Mouse (Mus musculus) gastrocnemius, postnatal 36 days (tissue): ENCODE data around the gene Klk1b16. TPM values are rescaled to one million over a fixed set of nuclear protein-coding genes. Genes with fewer than 3 reads are reported as not detected.
"Not testable (repeated sequence)": the region's sequence is repeated elsewhere in the genome, so short reads cannot be mapped to it uniquely, and the experiment has no call there.

Experiments used
- DNase-seq, 2 experiments: peaks; one replicate each; pipeline ENCODE4 v3.0.0; 2022
- intact Hi-C: fragments of 180-260 bp; cut with DNase I; formaldehyde crosslinking; loops from one replicate; pipeline ENCODE4 v1.15.1; 2025
- long read RNA-seq, 2 experiments: library from polyadenylated mRNA; stranded (forward); transcript quantifications; one replicate each; pipeline ENCODE4 v2.0.0; 2021
- total RNA-seq, 2 experiments: library from RNA; stranded (reverse); gene quantifications; 2 replicates each; pipeline ENCODE4 v1.2.3; 2021

Gene Klk1b16
- not detected for total RNA-seq
- long read RNA-seq, experiment 1: 0 reads
- long read RNA-seq, experiment 2: 0 reads

- intact Hi-C loops: no loop called here
Measured at GRCm38 (mm10) chr7:44136467-44136866, at the start of gene Klk1b16. Gene Klk1b16, plus strand, starts transcription at chr7:44136767.

GRCm38 (mm10) chr7:44096111-44096510, 40.5 kb upstream of the Klk1b16 start:
- DNase-seq: no peak
- intact Hi-C loops: no loop called here

More at GRCm38 (mm10) chr7:44136467-44136866, at the start of gene Klk1b16:
- DNase-seq: no peak

- intact Hi-C loops, DNase-seq: not testable (repeated sequence)
Measured at GRCm38 (mm10) chr7:44102028-44102427, 34.5 kb upstream of the Klk1b16 start, which contains the start of gene Klk1b21. Gene Klk1b21, plus strand, starts transcription at chr7:44102328.

- intact Hi-C loops: no loop called here
- no peak for DNase-seq
Measured at GRCm38 (mm10) chr7:44112373-44112772, 24.2 kb upstream of the Klk1b16 start, which contains the start of gene Klk1b22. Gene Klk1b22, plus strand, starts transcription at chr7:44112673.

- intact Hi-C loops: no loop called here
- DNase-seq: no peak
Measured at GRCm38 (mm10) chr7:44123445-44123844, 13.1 kb upstream of the Klk1b16 start.

- intact Hi-C loops: no loop called here
- DNase-seq: no peak
Measured at GRCm38 (mm10) chr7:44179299-44180045, 42.9 kb downstream of the Klk1b16 start.

GRCm38 (mm10) chr7:44186516-44186915, 49.9 kb downstream of the Klk1b16 start:
- not testable (repeated sequence) for DNase-seq

GRCm38 (mm10) chr7:44187936-44188335, 51.4 kb downstream of the Klk1b16 start, which contains the start of gene Klk1b24:
Gene Klk1b24, plus strand, starts transcription at chr7:44188236.
- intact Hi-C loops, DNase-seq: not testable (repeated sequence)

More at GRCm38 (mm10) chr7:44186516-44186915, 49.9 kb downstream of the Klk1b16 start:
- intact Hi-C loops: not testable (repeated sequence)

Other genes starting within 250 kb of the Klk1b16 start
- not detected for gene Klk15, start 203.0 kb upstream of the Klk1b16 start, total RNA-seq
- gene Klk1b8, start 186.1 kb upstream of the Klk1b16 start, total RNA-seq: not detected
- not detected for gene Klk1b1, start 170.0 kb upstream of the Klk1b16 start, total RNA-seq
- gene Klk1b9, start 160.7 kb upstream of the Klk1b16 start, total RNA-seq: not detected
- gene Klk1b11, start 140.9 kb upstream of the Klk1b16 start, total RNA-seq: not detected
- under 1 TPM; 0.43 to 0.49 TPM for gene Klk1b26, start 124.6 kb upstream of the Klk1b16 start, total RNA-seq
- not detected for gene Klk1b27, start 84.5 kb upstream of the Klk1b16 start, total RNA-seq
- not detected for gene Klk1b21, start 34.4 kb upstream of the Klk1b16 start, total RNA-seq
- not detected for gene Klk1b22, start 24.1 kb upstream of the Klk1b16 start, total RNA-seq
- not detected for gene Klk1b24, start 51.5 kb downstream of the Klk1b16 start, total RNA-seq
- gene Klk1b3, start 61.4 kb downstream of the Klk1b16 start, total RNA-seq: not detected
- not detected for gene Klk1b4, start 70.7 kb downstream of the Klk1b16 start, total RNA-seq
- gene Klk1b5, start 79.2 kb downstream of the Klk1b16 start, total RNA-seq: not detected
- gene Klk1, start 88.6 kb downstream of the Klk1b16 start, total RNA-seq: under 1 TPM in 1 of 2 experiments, not detected in 1; 0.42 TPM
- not detected for gene Gm36864, start 99.4 kb downstream of the Klk1b16 start, total RNA-seq
- gene 1700028J19Rik, start 109.9 kb downstream of the Klk1b16 start, total RNA-seq: under 1 TPM; 0.23 to 0.30 TPM
- gene 2410002F23Rik, start 110.0 kb downstream of the Klk1b16 start, total RNA-seq: 1 to 10 TPM; 6.3 to 8.2 TPM
- gene Acp4, start 120.6 kb downstream of the Klk1b16 start, total RNA-seq: not detected
- not detected for gene Gm15517, start 124.7 kb downstream of the Klk1b16 start, total RNA-seq
- gene Clec11a, start 170.1 kb downstream of the Klk1b16 start, total RNA-seq: 1 to 10 TPM; 1.6 to 2.2 TPM
- gene Shank1, start 173.5 kb downstream of the Klk1b16 start, total RNA-seq: under 1 TPM; 0.27 to 0.28 TPM
- 1 to 10 TPM; 1.6 to 2.1 TPM for gene Syt3, start 247.3 kb downstream of the Klk1b16 start, total RNA-seq
- not detected for gene 1700008O03Rik, start 249.1 kb downstream of the Klk1b16 start, total RNA-seq